27 mouse cellular contexts compared by ENCODE assay signal in the genomic region with DNA sequence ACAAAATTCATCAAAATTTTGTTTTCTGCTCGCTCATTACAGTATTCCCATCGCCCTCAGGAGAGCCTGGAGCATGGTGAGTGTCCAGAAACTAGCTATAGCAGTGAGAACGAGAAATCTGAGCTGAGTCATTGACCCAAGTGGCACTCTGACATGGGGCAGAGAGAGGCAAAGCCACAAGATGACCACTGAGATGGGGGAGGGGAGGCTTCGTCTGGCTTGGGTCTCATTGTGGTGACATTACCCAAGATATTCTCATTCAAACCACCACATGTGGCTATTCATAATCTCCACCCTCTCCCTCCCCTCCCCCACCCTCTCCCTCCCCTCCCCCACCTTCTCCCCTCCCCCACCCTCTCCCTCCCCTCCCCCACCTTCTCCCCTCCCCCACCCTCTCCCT. TPM values are rescaled to one million over a fixed set of nuclear protein-coding genes. Genes with fewer than 3 reads are reported as not detected.
DNase-seq lines count a peak whose midpoint lies in the region; TF ChIP-seq lines count a peak whose summit lies in the region.
"Had no signal": no experiment of that assay in that cellular context is flagged by ENCODE, and none has a peak within 500 bp of the region (broad histone marks: within the 10 kb centered on the region; RNA-seq: fewer than 3 reads in every experiment).

No protein-coding gene starts in this region.

- TF ChIP-seq POLR2A in ES-Bruce4 (IDR thresholded peaks at IDR 0.05; ENCODE audit: insufficient read depth, low read length) = no peak

- no peak for TF ChIP-seq CTCF in ES-Bruce4 (IDR thresholded peaks at IDR 0.05; ENCODE audit: low read depth, low read length)

- DNase-seq in embryo, embryonic 10.5 days (ENCODE audit: low spot score) = peak; percentile 21
- no peak for DNase-seq in embryo, embryonic 10 days (ENCODE audit: low spot score)
- DNase-seq in 3134 (ENCODE audit: extremely low read depth, insufficient read length, low spot score) = peak; percentile 38
- DNase-seq in induced T-regulatory cell, adult 2 months (ENCODE audit: low read depth) = peak; percentile 26
- no peak for DNase-seq in lung, adult 18-20 months
- no peak for DNase-seq in heart, adult 9 months (ENCODE audit: low spot score in 2 of 2)
- DNase-seq in lung, postnatal 4 days = no peak
- DNase-seq: adrenal gland, adult 2 months; B cell, adult 2 months; cerebellum, adult 2 months; cerebellum, postnatal 14 days; gastrocnemius, adult 2 months; heart, postnatal 14 days; kidney, adult 2 months; kidney, postnatal 10 days; layer of hippocampus, adult 9-11 months; lung, embryonic 14.5 days; lung, postnatal 14 days; right cerebral cortex, adult 18-20 months; spleen, adult 18-20 months; thymus, postnatal 25 days had no signal

- no peak overlapping the region for H3K27ac ChIP-seq in ES-Bruce4 (ENCODE audit: insufficient read depth, low read length)
- H3K27ac ChIP-seq: gastrocnemius, adult 2 months; intestine, embryonic 15.5 days; limb, embryonic 10.5 days; limb, embryonic 15.5 days; liver, embryonic 14.5 days had no signal

- H3K9ac ChIP-seq in ES-Bruce4 (ENCODE audit: low read depth, poor library complexity, severe bottlenecking) = no peak overlapping the region
- H3K9ac ChIP-seq: intestine, embryonic 15.5 days; limb, embryonic 15.5 days; liver, embryonic 14.5 days; lung, embryonic 14.5 days had no signal

- H3K4me3 ChIP-seq in ES-Bruce4 (ENCODE audit: low read depth, low read length) = 0 out of 2 replicates have a peak overlapping the region, but pooled peaks have one; percentile 27
- H3K4me3 ChIP-seq: erythroblast, embryonic 14.5 days; gastrocnemius, adult 2 months; intestine, embryonic 15.5 days; limb, embryonic 10.5 days; limb, embryonic 15.5 days had no signal

- H3K27me3 ChIP-seq in ES-Bruce4 (ENCODE audit: control insufficient read depth, insufficient read depth, low read length, poor library complexity, severe bottlenecking) = no peaks in the 10 kb centered on the region
- H3K27me3 ChIP-seq: intestine, embryonic 15.5 days; limb, embryonic 15.5 days had no signal

- peaks cover 8% of the 10 kb centered on the region for H3K4me1 ChIP-seq in ES-Bruce4 (ENCODE audit: control insufficient read depth, insufficient read depth, low read length)

- peaks cover 7% of the 10 kb centered on the region for H3K36me3 ChIP-seq in ES-Bruce4 (ENCODE audit: control insufficient read depth, insufficient read depth, low read length, poor library complexity, severe bottlenecking)
- H3K36me3 ChIP-seq: intestine, embryonic 15.5 days had no signal

- 0 out of 2 replicates have a peak, but pooled peaks have one; percentile 48 for TF ChIP-seq EP300 in ES-Bruce4 (IDR thresholded peaks at IDR 0.05; ENCODE audit: insufficient read depth, low read depth, low read length)

- H3K9me3 ChIP-seq in ES-Bruce4 (replicated peaks; ENCODE audit: control insufficient read depth, insufficient read depth, low read length, poor library complexity, severe bottlenecking) = no peaks in the 10 kb centered on the region
- H3K9me3 ChIP-seq: intestine, embryonic 15.5 days; limb, embryonic 10.5 days; limb, embryonic 15.5 days had no signal

RNA-seq across cellular contexts. Expression of gene Psmc1, which starts 2.5 kb away (rescaled TPM):
- polyA plus RNA-seq in ES-Bruce4 (2011; ENCODE audit: insufficient read depth, insufficient read length, low read depth, missing spikeins) = 532 and 545 TPM in 2 replicates

RNA-seq across cellular contexts. Expression of gene Nrde2, which starts 52.0 kb away (rescaled TPM):
- 14.9 and 17.6 TPM in 2 replicates for polyA plus RNA-seq in ES-Bruce4 (2011; ENCODE audit: insufficient read depth, insufficient read length, low read depth, missing spikeins)

Comparison
In these comparisons a context has a peak if more than half of its experiments do, and no peak if none do; other contexts are left out.
1. DNase-seq: peak in embryo, embryonic 10.5 days (single experiment), 3134 (single experiment) and induced T-regulatory cell, adult 2 months (single experiment); none in embryo, embryonic 10 days (single experiment), lung, adult 18-20 months (0 of 2), heart, adult 9 months (0 of 2) and lung, postnatal 4 days (0 of 2).